Mouse (Mus musculus) MEL (cell line): ENCODE data around the gene Osbpl11. TPM values are rescaled to one million over a fixed set of nuclear protein-coding genes. Genes with fewer than 3 reads are reported as not detected.

Experiments used
- DNase-seq: peaks from one replicate; pipeline ENCODE4 v3.0.0; 2011; ENCODE audit warnings: low read depth, low spot score
- H3K27ac ChIP-seq: 2 replicates; pipeline ENCODE4 v1.5.1; 2012; ENCODE audit warnings: low read depth, mild to moderate bottlenecking, control low read depth, low read length, moderate library complexity; ENCODE audit not compliant: control insufficient read depth
- H3K27me3 ChIP-seq, 2 experiments: fragments of 150-350 bp in 1 of 2; sonication (generic) in 1 of 2; 2 replicates each; pipeline ENCODE4 v1.6.1; 2012; ENCODE audit warnings: low read length in 2 of 2, mild to moderate bottlenecking in 2 of 2, improper control_type of control experiment in 1 of 2, moderate library complexity in 1 of 2; ENCODE audit not compliant: insufficient read depth in 2 of 2, control insufficient read depth in 1 of 2
- H3K36me3 ChIP-seq, 2 experiments: 2 replicates each; pipeline ENCODE4 v1.6.1; 2012 to 2014; ENCODE audit warnings: low read length in 2 of 2, improper control_type of control experiment in 1 of 2, inconsistent platforms in 1 of 2, mild to moderate bottlenecking in 1 of 2; ENCODE audit not compliant: insufficient read depth in 2 of 2, control insufficient read depth in 1 of 2
- H3K4me1 ChIP-seq, 2 experiments: fragments of 150-350 bp in 1 of 2; sonication (generic) in 1 of 2; 2 replicates each; pipeline ENCODE4 v1.6.1; 2012; ENCODE audit warnings: low read length in 2 of 2, improper control_type of control experiment in 1 of 2, mild to moderate bottlenecking in 1 of 2; ENCODE audit not compliant: insufficient read depth in 2 of 2, control insufficient read depth in 1 of 2
- H3K4me3 ChIP-seq, 2 experiments: fragments of 150-350 bp in 1 of 2; sonication (generic) in 1 of 2; 2 replicates each; pipeline ENCODE4 v1.5.1; 2012; ENCODE audit warnings: low read depth in 2 of 2, low read length in 2 of 2, mild to moderate bottlenecking in 2 of 2, moderate library complexity in 2 of 2, control low read depth in 1 of 2, improper control_type of control experiment in 1 of 2; ENCODE audit not compliant: control insufficient read depth in 1 of 2, insufficient read depth in 1 of 2
- H3K79me2 ChIP-seq: 2 replicates; pipeline ENCODE4 v1.6.1; 2012; ENCODE audit warnings: mild to moderate bottlenecking, low read length, moderate library complexity; ENCODE audit not compliant: control insufficient read depth, poor library complexity, insufficient read depth
- H3K9ac ChIP-seq: 2 replicates; pipeline ENCODE4 v1.6.1; 2012; ENCODE audit warnings: low read depth, mild to moderate bottlenecking, control low read depth, low read length, moderate library complexity; ENCODE audit not compliant: control insufficient read depth, poor library complexity, severe bottlenecking
- H3K9me3 ChIP-seq: fragments of 150-350 bp; sonication (generic); replicated peaks from 2 replicates; pipeline ENCODE4 v1.6.1; 2012; ENCODE audit warnings: mild to moderate bottlenecking, low read length, improper control_type of control experiment, moderate library complexity; ENCODE audit not compliant: insufficient read depth
- CHD2 ChIP-seq: IDR thresholded peaks from 2 replicates; pipeline ENCODE4 v1.6.1; 2011; ENCODE audit warnings: low read length, improper control_type of control experiment
- CTCF ChIP-seq, 3 experiments: IDR thresholded peaks in 2 of 3; conservative IDR thresholded peaks in 1 of 3; 2 replicates each; pipeline ENCODE4 v1.5.1; 2011 to 2012; ENCODE audit warnings: low read length in 3 of 3, low read depth in 2 of 3, mild to moderate bottlenecking in 2 of 3, improper control_type of control experiment in 1 of 3, inconsistent platforms in 1 of 3, mixed read lengths in 1 of 3, moderate library complexity in 1 of 3; ENCODE audit not compliant: control insufficient read depth in 1 of 3, insufficient read depth in 1 of 3, poor library complexity in 1 of 3, severe bottlenecking in 1 of 3
- E2F4 ChIP-seq: IDR thresholded peaks from 2 replicates; pipeline ENCODE4 v1.6.1; 2011; ENCODE audit warnings: low read depth, low read length, improper control_type of control experiment, borderline replicate concordance
- GABPA ChIP-seq: IDR thresholded peaks from 2 replicates; pipeline ENCODE4 v1.6.1; 2012; ENCODE audit warnings: low read depth, mild to moderate bottlenecking, inconsistent platforms, low read length, improper control_type of control experiment, moderate library complexity
- GATA1 ChIP-seq: IDR thresholded peaks from 2 replicates; pipeline ENCODE4 v1.6.1; 2011; ENCODE audit warnings: low read depth, low read length, improper control_type of control experiment
- JUND ChIP-seq: IDR thresholded peaks from 2 replicates; pipeline ENCODE4 v1.6.1; 2011; ENCODE audit warnings: low read depth, mild to moderate bottlenecking, improper control_type of control experiment, low read length
- MEF2A ChIP-seq: IDR thresholded peaks from 2 replicates; pipeline ENCODE4 v1.6.1; 2014; ENCODE audit warnings: low read depth, mild to moderate bottlenecking, inconsistent platforms, low read length, improper control_type of control experiment; ENCODE audit not compliant: poor library complexity, insufficient replicate concordance, severe bottlenecking; ENCODE audit errors: extremely low read depth
- MYC ChIP-seq: IDR thresholded peaks from 2 replicates; pipeline ENCODE4 v1.6.1; 2011; ENCODE audit warnings: low read depth, mild to moderate bottlenecking, low read length, improper control_type of control experiment, moderate library complexity
- POLR2AphosphoS2 ChIP-seq: IDR thresholded peaks from 2 replicates; pipeline ENCODE4 v1.6.1; 2011; ENCODE audit warnings: low read length, improper control_type of control experiment
- RCOR1 ChIP-seq: IDR thresholded peaks from 2 replicates; pipeline ENCODE4 v1.6.1; 2012; ENCODE audit warnings: low read depth, mild to moderate bottlenecking, inconsistent platforms, low read length, improper control_type of control experiment
- SIN3A ChIP-seq: IDR thresholded peaks from 2 replicates; pipeline ENCODE4 v1.6.1; 2012; ENCODE audit warnings: low read length, improper control_type of control experiment, inconsistent platforms
- SMC3 ChIP-seq: IDR thresholded peaks from 2 replicates; pipeline ENCODE4 v1.6.1; 2011; ENCODE audit warnings: low read depth, low read length, improper control_type of control experiment
- UBTF ChIP-seq: IDR thresholded peaks from 2 replicates; pipeline ENCODE4 v1.6.1; 2012; ENCODE audit warnings: low read depth, mild to moderate bottlenecking, inconsistent platforms, low read length, improper control_type of control experiment, moderate library complexity, borderline replicate concordance; ENCODE audit not compliant: insufficient read depth
- USF2 ChIP-seq, 2 experiments: IDR thresholded peaks; 2 replicates each; pipeline ENCODE4 v1.6.1; 2011 to 2012; ENCODE audit warnings: improper control_type of control experiment in 2 of 2, low read length in 2 of 2, borderline replicate concordance in 1 of 2, inconsistent platforms in 1 of 2, low read depth in 1 of 2, mild to moderate bottlenecking in 1 of 2; ENCODE audit not compliant: insufficient read depth in 1 of 2
- ZC3H11A ChIP-seq: IDR thresholded peaks from 2 replicates; pipeline ENCODE4 v1.6.1; 2012; ENCODE audit warnings: low read depth, mild to moderate bottlenecking, inconsistent platforms, low read length, improper control_type of control experiment
- ZKSCAN1 ChIP-seq: IDR thresholded peaks from 2 replicates; pipeline ENCODE4 v1.6.1; 2012; ENCODE audit warnings: low read depth, mild to moderate bottlenecking, inconsistent platforms, low read length, improper control_type of control experiment, moderate library complexity
- ZMIZ1 ChIP-seq: IDR thresholded peaks from 2 replicates; pipeline ENCODE4 v1.6.1; 2012; ENCODE audit warnings: low read depth, mild to moderate bottlenecking, inconsistent platforms, low read length, improper control_type of control experiment, moderate library complexity
- polyA plus RNA-seq, 2 experiments: library from polyadenylated mRNA; stranded (reverse) in 1 of 2; unstranded in 1 of 2; fragments of >175 nt in 1 of 2; fragments of >200 nt in 1 of 2; gene quantifications; 2 replicates each; pipeline versions ENCODE4 v1.2.1 to v1.2.4; 2012; ENCODE audit warnings: low replicate concordance in 2 of 2, low read depth in 1 of 2; ENCODE audit not compliant: insufficient read length in 2 of 2, insufficient read depth in 1 of 2, missing spikeins in 1 of 2
- total RNA-seq: library from RNA; depleted of rRNA; stranded (reverse); fragments of 300-350 nt; gene quantifications from 2 replicates; pipeline ENCODE4 v1.2.3, GENCODE M21; 2012

Gene Osbpl11
- total and polyA plus RNA-seq, 3 experiments, result 6.9 to 10.3 TPM; not detected in 1

DNA sequence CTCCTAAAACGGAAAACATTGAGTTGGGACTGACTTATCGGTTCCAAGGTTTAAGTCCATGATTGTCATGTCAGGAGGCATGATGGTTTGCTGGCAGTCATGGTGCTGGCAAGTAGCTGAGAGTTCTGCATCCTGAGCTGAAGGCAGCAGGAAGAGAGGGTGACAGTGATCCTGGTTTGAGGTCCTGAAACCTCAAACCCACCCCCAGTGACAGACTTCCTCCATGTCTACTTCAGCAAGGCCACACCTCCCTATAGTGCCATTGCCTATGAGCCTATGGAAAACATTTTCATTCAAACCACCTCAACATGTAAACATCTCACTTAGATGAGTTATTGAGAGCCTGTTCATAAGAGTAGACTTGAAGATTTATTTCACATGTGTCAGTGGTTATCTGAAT, 54.4 kb downstream of the Osbpl11 start:
- Histone ChIP-seq H3K4me1 (no peaks in the 10 kb centered on the region), H3K9ac (no peak overlapping the region), H3K36me3 (no peaks in the 10 kb centered on the region; a peak in 1 of 4 replicates), H3K4me3 (no peak overlapping the region), H3K27ac (no peak overlapping the region), H3K27me3 (no peaks in the 10 kb centered on the region), H3K79me2 (no peaks in the 10 kb centered on the region), H3K9me3 (no peaks in the 10 kb centered on the region)
- no peak for DNase-seq
- TF ChIP-seq MYC (no peak), USF2 (IDR thresholded peaks at IDR 0.05; ENCODE audit: borderline replicate concordance in 1 of 2, insufficient read depth in 1 of 2, low read depth in 1 of 2, low read length in 2 of 2) (no peak), SIN3A (no peak), E2F4 (no peak), SMC3 (no peak), RCOR1 (no peak), JUND (no peak), MEF2A (no peak), ZMIZ1 (no peak), ZC3H11A (no peak), GATA1 (no peak), POLR2AphosphoS2 (no peak), GABPA (no peak)

DNA sequence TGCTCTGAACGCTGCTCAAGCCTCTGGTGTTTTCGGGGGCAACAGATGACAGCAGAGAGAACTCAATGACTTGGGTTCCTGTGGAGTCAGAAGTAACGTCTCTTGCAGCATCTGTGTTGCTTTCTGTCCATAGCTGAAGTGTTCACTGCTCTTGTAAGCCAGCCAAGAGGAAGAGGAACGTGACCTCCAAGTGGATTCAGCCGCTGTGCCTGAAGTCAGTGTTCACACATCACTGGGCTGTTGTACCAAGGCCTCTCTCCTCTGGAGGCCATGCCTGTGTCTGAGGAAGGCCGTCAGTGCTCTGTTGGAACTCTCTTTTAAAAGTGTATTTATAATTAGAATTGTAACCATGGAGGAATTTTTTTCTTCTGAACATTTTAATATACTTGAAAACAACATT, 57.2 kb downstream of the Osbpl11 start:
- Histone ChIP-seq H3K4me1 (no peaks in the 10 kb centered on the region), H3K36me3 (no peaks in the 10 kb centered on the region; a peak in 1 of 4 replicates)
- TF ChIP-seq UBTF, result no peak
- no peak for TF ChIP-seq CHD2
- no peak for TF ChIP-seq JUND

DNA sequence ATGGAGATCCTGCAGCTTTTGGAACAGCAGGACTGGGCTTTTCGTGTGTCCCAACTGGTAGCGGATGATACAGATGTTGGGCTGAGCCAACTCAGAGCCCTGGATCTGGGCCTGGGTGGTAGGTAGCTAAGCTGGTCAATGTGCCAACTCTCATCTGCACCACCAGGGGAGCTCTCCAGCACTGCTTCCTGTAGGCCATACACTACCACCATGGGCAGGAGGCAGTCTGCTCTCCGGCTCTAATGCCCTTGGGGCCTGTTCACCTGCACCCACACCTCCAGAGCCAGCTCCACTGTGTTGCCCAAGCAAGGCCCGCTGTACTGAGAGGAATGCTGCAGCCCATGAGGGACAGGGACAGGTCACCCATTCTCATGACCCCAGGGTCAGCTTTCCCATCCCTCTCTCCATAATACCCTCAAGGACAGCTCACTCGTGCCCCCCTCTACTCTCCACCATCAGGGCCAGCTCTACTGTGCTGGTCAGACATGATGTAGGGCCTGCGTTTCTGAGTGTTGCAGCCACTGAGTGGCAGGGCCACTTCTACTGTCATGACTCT, 59.3 kb downstream of the Osbpl11 start:
- Histone ChIP-seq H3K79me2 (no peaks in the 10 kb centered on the region), H3K9me3 (no peaks in the 10 kb centered on the region), H3K9ac (no peak overlapping the region), H3K27ac (no peak overlapping the region), H3K4me3 (no peak overlapping the region), H3K4me1 (no peaks in the 10 kb centered on the region), H3K27me3 (no peaks in the 10 kb centered on the region), H3K36me3 (no peaks in the 10 kb centered on the region; a peak in 1 of 4 replicates)
- TF ChIP-seq RCOR1 (no peak), SIN3A (no peak), CTCF (IDR thresholded peaks at IDR 0.05 in 2 of 3, conservative IDR thresholded peaks at IDR 0.05 in 1 of 3; ENCODE audit: control insufficient read depth in 1 of 3, insufficient read depth in 1 of 3, low read depth in 2 of 3, low read length in 3 of 3, poor library complexity in 1 of 3, severe bottlenecking in 1 of 3) (peak; percentile 27 to 41 (median 38)), ZKSCAN1 (no peak)
- DNase-seq, result peak; percentile 30

More for the DNA sequence above, 57.2 kb downstream of the Osbpl11 start:
- H3K9ac ChIP-seq, result no peak overlapping the region
- DNase-seq, result no peak
- H3K27ac ChIP-seq, result no peak overlapping the region
- no peaks in the 10 kb centered on the region for H3K79me2 ChIP-seq
- no peak overlapping the region for H3K4me3 ChIP-seq
- no peaks in the 10 kb centered on the region for H3K9me3 ChIP-seq
- no peaks in the 10 kb centered on the region for H3K27me3 ChIP-seq
